9 mouse cellular contexts compared by ENCODE assay signal in genomic region chr10:9676418-9676786, GRCm38 (mm10). TPM values are rescaled to one million over a fixed set of nuclear protein-coding genes. Genes with fewer than 3 reads are reported as not detected.
DNase-seq lines count a peak whose midpoint lies in the region; ATAC-seq and TF ChIP-seq lines count a peak whose summit lies in the region.
"Had no signal": no experiment of that assay in that cellular context is flagged by ENCODE, and none has a peak within 500 bp of the region (broad histone marks: within the 10 kb centered on the region; RNA-seq: fewer than 3 reads in every experiment).

No protein-coding gene starts in this region.

- TF ChIP-seq POLR2A in myocyte (IDR thresholded peaks at IDR 0.05; ENCODE audit: insufficient read length, low read depth), result no peak

- H3K9ac ChIP-seq in kidney, embryonic 14.5 days (ENCODE audit: low read depth, low read length), result no peak overlapping the region
- H3K9ac ChIP-seq in embryonic facial prominence, embryonic 12.5 days, result no peak overlapping the region
- no peak overlapping the region for H3K9ac ChIP-seq in hindbrain, embryonic 15.5 days

- H3K4me1 ChIP-seq in kidney, embryonic 14.5 days (ENCODE audit: control insufficient read depth, insufficient read depth, low read length), result 0 out of 2 replicates have a peak, but pooled peaks cover 14% of the 10 kb centered on the region
- peaks cover 21% of the 10 kb centered on the region for H3K4me1 ChIP-seq in embryonic facial prominence, embryonic 12.5 days
- H3K4me1 ChIP-seq in hindbrain, embryonic 15.5 days (replicated peaks), result peaks cover 33% of the 10 kb centered on the region

- no peak overlapping the region for H3ac ChIP-seq in myocyte (ENCODE audit: control insufficient read depth, insufficient read length)

- no peaks in the 10 kb centered on the region for H3K79me2 ChIP-seq in myocyte (ENCODE audit: control insufficient read depth, insufficient read depth)

- no peak for DNase-seq in kidney, postnatal 10 days
- DNase-seq in thymus, postnatal 25 days, result no peak
- DNase-seq in c-Kit-positive CD71-positive TER-119-positive erythroid progenitor cells, embryonic 14.5 days (ENCODE audit: low spot score), result no peak

- no peaks in the 10 kb centered on the region for H3K9me3 ChIP-seq in kidney, embryonic 14.5 days (ENCODE audit: control insufficient read depth, low read length)
- H3K9me3 ChIP-seq in embryonic facial prominence, embryonic 12.5 days, result no peaks in the 10 kb centered on the region
- H3K9me3 ChIP-seq in hindbrain, embryonic 15.5 days, result no peaks in the 10 kb centered on the region

- peak overlapping the region; percentile 57; the same call in 1 of the 2 replicates for H3K4me3 ChIP-seq in kidney, embryonic 14.5 days (ENCODE audit: low read length)
- no peak overlapping the region for H3K4me3 ChIP-seq in embryonic facial prominence, embryonic 12.5 days
- peak overlapping the region; percentile 76; the same call in 1 of the 2 replicates for H3K4me3 ChIP-seq in hindbrain, embryonic 15.5 days
- no peak overlapping the region for H3K4me3 ChIP-seq in myocyte

- 6% methylated on average over 7 of the region's 7 CpGs for WGBS in kidney, embryonic 14.5 days
- WGBS in embryonic facial prominence, embryonic 12.5 days, result 4% methylated on average over 7 of the region's 7 CpGs
- 2% methylated on average over 7 of the region's 7 CpGs for WGBS in hindbrain, embryonic 15.5 days

- no peak overlapping the region for H3K27ac ChIP-seq in kidney, embryonic 14.5 days (ENCODE audit: low read depth, low read length)
- H3K27ac ChIP-seq in embryonic facial prominence, embryonic 12.5 days, result no peak overlapping the region
- H3K27ac ChIP-seq in hindbrain, embryonic 15.5 days (replicated peaks), result no peak overlapping the region

- peak overlapping the region; percentile 66 for H3K4me2 ChIP-seq in kidney, embryonic 14.5 days (replicated peaks; ENCODE audit: low read depth, low read length)
- peak overlapping the region; percentile 91 for H3K4me2 ChIP-seq in embryonic facial prominence, embryonic 12.5 days (replicated peaks)
- H3K4me2 ChIP-seq in hindbrain, embryonic 15.5 days, result peak overlapping the region; percentile 78
- H3K4me2 ChIP-seq in myocyte (ENCODE audit: low read depth), result peak overlapping the region; percentile 67

- H3K27me3 ChIP-seq in kidney, embryonic 14.5 days (ENCODE audit: control insufficient read depth, insufficient read depth, low read length), result peaks cover 5% of the 10 kb centered on the region; the same call in 1 of the 2 replicates
- 0 out of 2 replicates have a peak, but pooled peaks cover 24% of the 10 kb centered on the region for H3K27me3 ChIP-seq in embryonic facial prominence, embryonic 12.5 days
- H3K27me3 ChIP-seq in hindbrain, embryonic 15.5 days, result no peaks in the 10 kb centered on the region
- H3K27me3 ChIP-seq in myocyte (ENCODE audit: control insufficient read depth, insufficient read depth, insufficient read length), result peaks cover 26% of the 10 kb centered on the region

- ATAC-seq in kidney, embryonic 14.5 days (ENCODE audit: low FRiP score, low TSS enrichment), result no peak
- ATAC-seq in embryonic facial prominence, embryonic 12.5 days (ENCODE audit: insufficient number of reproducible peaks, insufficient read depth, low FRiP score, low TSS enrichment), result no peak
- ATAC-seq in hindbrain, embryonic 15.5 days (ENCODE audit: low FRiP score, low read depth), result no peak
- no peak for ATAC-seq in monocyte, adult 5-6 weeks (replicated peaks; ENCODE audit: insufficient number of reproducible peaks, low FRiP score, low TSS enrichment, poor library complexity, severe bottlenecking)

- no peaks in the 10 kb centered on the region for H3K36me3 ChIP-seq in kidney, embryonic 14.5 days (ENCODE audit: control insufficient read depth, insufficient read depth, low read length)
- no peaks in the 10 kb centered on the region for H3K36me3 ChIP-seq in embryonic facial prominence, embryonic 12.5 days
- H3K36me3 ChIP-seq in hindbrain, embryonic 15.5 days, result no peaks in the 10 kb centered on the region
- H3K36me3 ChIP-seq in myocyte (ENCODE audit: control insufficient read depth, insufficient read depth), result no peaks in the 10 kb centered on the region

TF ChIP-seq in myocyte, 11 proteins besides CTCF, POLR2A, EP300 and RAD21:
- TF ChIP-seq SRF (IDR thresholded peaks at IDR 0.05; ENCODE audit: control insufficient read depth, insufficient read length, low read depth), result no peak
- TF ChIP-seq TCF12 (IDR thresholded peaks at IDR 0.05; ENCODE audit: insufficient read depth, poor library complexity, severe bottlenecking), result no peak
- no peak for TF ChIP-seq POLR2AphosphoS2 (IDR thresholded peaks at IDR 0.05; ENCODE audit: insufficient read length, low read depth)
- no peak for TF ChIP-seq REST (IDR thresholded peaks at IDR 0.05; ENCODE audit: insufficient read depth, insufficient read length)

RNA-seq across cellular contexts. Expression of gene Samd5, which starts 1.4 kb away (rescaled TPM):
- polyA plus RNA-seq in kidney, embryonic 14.5 days (2014; fragmentation: Nextera tagmentation; extraction: Ambion mirVana), result 6.2 and 6.8 TPM in 2 replicates
- 8.8 and 9.4 TPM in 2 replicates for polyA plus RNA-seq in embryonic facial prominence, embryonic 12.5 days (2016; fragmentation: Nextera tagmentation; extraction: Ambion mirVana)
- 4.3 and 4.9 TPM in 2 replicates for polyA plus RNA-seq in hindbrain, embryonic 15.5 days (2015; fragmentation: Nextera tagmentation; extraction: Ambion mirVana)
- polyA plus RNA-seq in myocyte (2012; fragmentation: generic; extraction: Trizol), result not detected
- total RNA-seq in monocyte, adult 5-6 weeks (2017), result not detected in 3 replicates
- total RNA-seq: neutrophil, adult 5-6 weeks had no signal

Comparison
In these comparisons a context has a peak if more than half of its experiments do, and no peak if none do; other contexts are left out.
1. H3K4me3 ChIP-seq: peak in kidney, embryonic 14.5 days (single experiment) and hindbrain, embryonic 15.5 days (single experiment); none in embryonic facial prominence, embryonic 12.5 days (single experiment) and myocyte (single experiment).
2. Peak in every context shown above with its lines, with median percentiles within 50 percentile points of each other: H3K4me2 ChIP-seq.